Mouse (Mus musculus) cerebellum, adult 2 months (tissue): ENCODE measurements at regions not wholly inside any gene's neighbourhood (a gene's known extent, or its start where the extent isn't known, plus 50 kb on each side); places are given as distances from the start of the nearest gene placed in this dataset.

Experiments used
- CTCF ChIP-seq: fragments of 200-500 bp; IDR thresholded peaks from 2 replicates; pipeline ENCODE4 v1.5.1; 2011; ENCODE audit warnings: low read depth, mild to moderate bottlenecking, control low read depth, low read length, moderate library complexity, borderline replicate concordance; ENCODE audit not compliant: insufficient read depth
- POLR2A ChIP-seq: fragments of 200-500 bp; IDR thresholded peaks from 2 replicates; pipeline ENCODE4 v1.6.1; 2011; ENCODE audit warnings: low read length, control low read depth, borderline replicate concordance; ENCODE audit not compliant: insufficient read depth

DNA sequence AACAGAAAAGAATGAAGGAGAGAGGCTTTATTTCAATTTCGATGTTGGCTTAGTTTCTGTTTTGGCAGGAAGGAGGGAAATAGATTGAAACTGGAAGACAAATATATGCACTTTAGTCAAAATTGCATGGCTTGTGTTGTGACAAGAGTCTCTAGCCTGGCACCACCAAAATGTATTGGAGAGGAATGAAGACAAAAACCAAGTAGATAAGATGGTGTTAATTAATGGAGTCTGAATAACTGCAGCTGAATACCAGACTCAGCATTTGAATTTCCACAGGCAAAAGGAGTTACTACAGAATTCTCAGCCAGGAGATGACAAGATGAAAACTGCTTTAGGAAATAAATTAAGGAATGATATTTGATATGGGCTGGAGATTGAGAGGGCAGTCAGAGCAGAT lies 185.0 kb downstream of the Inhba start:
- TF ChIP-seq POLR2A (no peak), CTCF (no peak)
